Mouse (Mus musculus): ENCODE measurements around the gene Cacna1b. TPM values are rescaled to one million over a fixed set of nuclear protein-coding genes. Genes with fewer than 3 reads are reported as not detected.
A peak's percentile ranks its signal among the peaks of the same experiment; 100 is the strongest.

The Cacna1b gene
- polyA plus RNA-seq (2012; rRNA removed): 1.4 and 1.6 TPM in 2 replicates

DNA sequence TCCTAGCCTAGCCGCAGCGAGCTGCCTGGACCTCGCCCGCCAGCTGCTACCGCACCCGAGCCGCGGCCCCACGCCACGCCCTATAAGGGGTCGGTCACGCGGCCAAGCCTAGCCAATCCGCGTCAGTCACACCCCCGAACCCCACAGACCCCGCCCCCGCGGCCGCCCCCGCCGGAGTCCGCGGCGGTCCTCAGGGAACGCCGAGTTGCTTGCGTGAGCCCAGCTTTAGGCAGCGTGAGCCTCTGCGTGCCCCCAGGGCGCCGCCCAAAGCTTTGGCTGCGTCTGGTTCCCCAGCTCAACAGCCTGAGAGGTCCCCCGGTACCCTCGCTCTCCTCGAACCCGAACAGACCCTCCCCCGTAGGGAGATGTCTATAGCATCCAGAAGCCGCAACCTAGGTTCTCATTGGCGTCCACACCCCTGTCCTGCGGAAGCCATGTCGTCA lies at the start of gene Cacna1b:
TSS of gene Cacna1b (minus strand) at position 38 of the 443 bp plus-strand sequence.
- peak; percentile 28 for DNase-seq (ENCODE audit: low spot score)

DNA sequence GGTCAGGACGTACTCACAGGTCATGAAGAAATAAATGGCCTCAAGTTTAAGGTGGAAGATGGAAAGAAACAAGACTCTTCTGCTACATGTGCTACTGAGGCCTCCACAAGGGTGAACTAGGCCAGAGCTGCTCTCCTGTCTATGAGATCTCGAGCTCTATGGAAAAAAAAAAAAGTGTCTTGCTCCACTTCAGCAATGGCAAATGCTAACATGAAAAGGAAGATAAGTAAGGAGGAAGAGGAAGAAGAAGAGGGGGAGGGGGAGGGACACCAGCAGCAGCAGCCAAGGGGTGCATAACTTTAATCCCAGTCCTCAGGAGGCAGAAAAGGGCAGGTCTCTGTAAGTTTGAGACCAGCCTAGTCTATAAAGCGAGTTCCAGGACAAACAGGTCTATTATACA lies 46.8 kb upstream of the Cacna1b start:
- DNase-seq (ENCODE audit: low spot score): no peak

DNA sequence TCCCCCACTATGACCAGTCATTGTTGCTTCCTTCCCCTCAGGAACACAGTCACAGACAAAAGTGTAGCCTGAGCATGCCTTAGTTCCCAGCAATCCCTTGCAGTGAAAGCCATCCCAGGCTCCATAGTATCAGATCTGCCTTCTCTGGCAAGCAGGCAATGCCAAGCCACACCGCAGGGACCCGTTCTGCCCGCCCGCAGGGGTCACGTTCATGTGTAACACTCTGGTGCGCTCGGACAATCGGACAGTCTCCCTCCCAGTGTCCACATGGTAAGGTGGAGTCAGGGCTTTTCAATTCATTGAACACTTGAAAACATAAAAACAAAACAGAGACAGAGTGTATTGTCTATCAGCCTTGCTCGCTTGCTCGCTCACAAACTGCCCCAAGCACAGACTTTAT lies 44.7 kb upstream of the Cacna1b start:
- no peak for DNase-seq (ENCODE audit: low spot score)

DNA sequence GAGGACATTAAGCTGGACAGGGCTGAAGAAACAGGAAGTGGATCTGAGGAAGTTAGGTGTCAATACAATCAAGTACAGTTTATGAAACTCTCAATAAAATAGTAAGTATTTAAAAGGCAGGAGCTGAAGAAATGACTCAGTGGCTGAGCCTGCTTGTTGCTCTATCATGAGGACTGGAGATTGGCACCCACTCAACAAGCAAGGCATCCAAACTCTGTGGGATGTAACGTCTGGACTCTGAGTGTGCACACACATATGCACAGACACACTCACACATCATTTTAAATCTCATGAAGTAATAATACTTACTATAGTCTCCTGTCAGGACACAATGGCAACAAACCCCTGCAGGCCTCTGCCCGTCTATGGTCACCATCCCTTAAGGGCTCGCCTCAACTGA lies 44.1 kb upstream of the Cacna1b start:
- no peak for DNase-seq (ENCODE audit: low spot score)

DNA sequence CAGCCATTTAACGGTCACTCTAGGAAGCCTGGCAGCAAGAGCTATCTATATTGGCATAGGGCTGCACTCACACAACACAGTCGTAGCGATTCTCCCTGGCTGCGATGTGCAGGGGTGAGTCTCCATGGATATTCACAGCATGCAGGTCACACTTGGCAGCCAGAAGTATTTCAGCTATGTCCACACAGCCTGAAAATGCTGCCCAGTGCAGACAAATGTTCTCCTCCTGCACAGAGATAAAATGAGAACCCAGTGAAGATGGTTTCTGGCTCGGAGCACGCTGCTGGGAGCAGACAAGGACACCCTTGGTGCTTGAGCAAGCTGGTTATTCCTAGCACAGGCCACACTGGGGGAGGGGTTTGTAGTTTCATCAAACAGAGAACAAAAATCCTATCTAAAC lies 43.2 kb upstream of the Cacna1b start:
- no peak for DNase-seq (ENCODE audit: low spot score)

DNA sequence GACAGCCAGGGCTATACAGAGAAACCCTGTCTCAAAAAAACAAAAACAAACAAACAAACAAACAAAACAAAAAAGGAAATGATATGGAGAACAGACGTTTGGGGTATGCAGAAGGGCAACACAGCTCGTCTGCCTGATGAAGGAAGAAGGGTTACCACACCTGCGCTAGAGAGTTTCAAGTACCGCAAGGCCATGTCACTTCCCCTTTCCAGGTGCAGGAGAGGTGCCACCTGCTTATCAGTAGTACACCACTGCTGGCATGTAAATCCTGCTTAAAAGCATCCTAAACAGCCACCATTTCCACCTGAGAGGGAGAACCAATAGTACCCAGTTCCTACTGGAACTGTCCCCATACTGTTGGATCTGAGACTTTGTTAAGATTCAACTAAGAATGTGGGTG lies 42.7 kb upstream of the Cacna1b start:
- no peak for DNase-seq (ENCODE audit: low spot score)

DNA sequence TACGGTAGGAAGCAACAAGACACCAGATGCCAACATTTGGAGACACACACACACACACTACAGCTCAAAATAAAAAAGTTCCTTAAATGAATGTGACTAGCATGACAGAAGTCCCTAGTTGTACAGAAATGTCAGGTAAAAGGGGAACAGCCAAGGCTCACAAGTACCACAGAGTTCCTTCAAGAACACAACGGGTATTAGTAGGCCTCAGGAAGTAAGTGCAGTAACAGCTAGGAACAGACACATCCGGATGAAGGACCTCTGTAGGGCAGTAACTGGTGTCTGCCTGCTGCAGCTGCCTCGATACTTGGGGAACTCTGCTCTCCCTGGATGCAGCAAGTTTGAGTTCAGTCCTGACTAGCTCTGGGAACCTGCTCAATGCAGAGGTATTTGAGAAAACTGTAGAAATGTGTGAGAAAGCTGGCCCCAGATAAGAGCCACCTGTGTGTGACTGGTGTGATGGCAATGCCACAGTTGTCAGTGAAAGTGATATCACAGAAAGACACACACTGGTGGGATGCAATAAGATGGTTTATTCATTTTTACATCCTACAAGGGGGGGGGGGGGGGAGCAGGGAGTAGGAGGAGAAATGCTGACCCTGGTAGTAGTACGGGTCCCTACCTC lies 34.0 kb upstream of the Cacna1b start:
- no peak for DNase-seq (ENCODE audit: low spot score)

DNA sequence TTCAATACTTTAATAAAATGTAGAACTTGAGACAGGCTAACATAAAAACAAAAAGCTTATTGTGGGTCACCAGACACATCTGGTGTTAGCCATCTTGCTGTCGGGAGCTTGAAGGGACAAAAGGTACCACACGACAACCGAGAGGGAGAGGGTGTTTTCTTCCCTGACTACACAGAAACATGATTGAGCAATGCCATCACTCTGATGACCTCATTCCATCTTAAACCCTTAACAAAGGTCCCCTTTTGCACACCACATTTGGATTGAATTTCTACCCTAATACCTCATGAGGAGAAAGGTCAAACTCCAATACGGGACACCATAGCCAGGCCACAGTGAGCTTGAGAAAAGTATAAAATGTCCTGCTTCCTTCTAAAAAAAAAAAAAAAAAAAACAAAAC lies 24.3 kb upstream of the Cacna1b start:
- no peak for DNase-seq (ENCODE audit: low spot score)

DNA sequence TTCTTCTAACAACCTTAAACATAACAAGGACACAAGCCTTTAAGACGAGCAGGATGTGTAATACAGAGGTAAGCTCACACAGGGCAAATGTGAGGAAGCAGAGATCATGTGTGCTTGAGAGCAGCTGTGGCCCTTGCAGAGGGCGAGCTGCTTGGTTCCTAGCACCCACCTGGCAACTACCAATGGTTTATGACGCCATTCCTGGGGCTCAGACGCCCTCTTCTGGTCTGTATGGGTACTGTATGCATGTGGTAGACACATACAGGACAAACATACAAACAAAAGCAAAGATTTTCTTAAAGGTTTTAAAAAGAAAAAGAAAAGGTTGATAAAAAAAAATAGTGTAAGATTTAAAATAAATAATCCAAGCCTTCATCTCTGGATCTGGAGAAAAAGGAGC lies 18.3 kb upstream of the Cacna1b start:
- DNase-seq (ENCODE audit: low spot score): no peak

DNA sequence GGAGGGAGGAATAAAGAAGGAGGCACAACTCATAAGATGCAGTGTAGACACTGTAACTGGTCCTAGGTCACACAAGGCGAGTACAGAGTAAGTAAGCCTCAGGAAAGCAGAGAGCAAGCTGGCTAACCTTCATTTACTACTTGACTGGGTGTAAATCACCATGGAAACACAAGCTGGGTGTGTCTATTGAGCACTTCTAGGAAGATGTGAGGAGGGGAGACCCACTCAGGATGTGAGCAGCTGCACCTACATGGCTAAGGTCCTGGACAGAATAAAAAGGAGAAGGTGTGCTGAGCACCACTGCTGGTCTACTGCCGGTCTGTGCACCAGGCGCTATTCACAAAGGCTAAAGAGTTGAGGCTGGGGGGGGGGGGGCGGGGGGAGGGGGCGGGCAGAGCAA lies 13.9 kb upstream of the Cacna1b start:
- no peak for DNase-seq (ENCODE audit: low spot score)

DNA sequence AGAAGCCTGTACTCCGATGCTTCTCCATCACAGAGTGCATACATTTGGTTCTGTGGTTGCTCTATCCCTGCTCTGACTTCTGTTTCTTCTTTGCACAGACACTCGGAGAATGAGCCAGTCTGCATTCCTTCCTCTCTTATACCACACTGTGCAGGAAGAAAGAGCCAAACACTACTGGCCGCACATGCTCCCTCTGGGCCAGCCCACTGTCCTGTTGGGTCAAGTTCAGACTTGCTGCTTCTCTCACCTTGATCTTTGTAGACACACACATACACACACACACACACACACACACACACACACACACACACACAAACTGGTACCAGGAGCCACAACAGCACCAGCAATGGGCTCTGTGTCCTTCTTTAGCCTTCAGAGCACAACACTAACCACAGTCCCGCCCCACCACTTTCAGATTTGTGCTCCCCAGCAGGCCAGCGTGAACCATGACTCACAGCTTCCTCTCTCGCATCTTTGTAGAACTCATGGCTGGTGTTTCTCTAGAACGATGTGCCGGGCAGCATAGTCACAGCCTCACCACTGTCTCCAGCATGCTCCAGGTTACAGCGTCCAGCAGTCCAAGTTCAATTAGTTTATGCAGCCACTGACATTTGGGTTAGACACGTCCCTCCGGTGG lies 13.1 kb upstream of the Cacna1b start:
- no peak for DNase-seq (ENCODE audit: low spot score)

DNA sequence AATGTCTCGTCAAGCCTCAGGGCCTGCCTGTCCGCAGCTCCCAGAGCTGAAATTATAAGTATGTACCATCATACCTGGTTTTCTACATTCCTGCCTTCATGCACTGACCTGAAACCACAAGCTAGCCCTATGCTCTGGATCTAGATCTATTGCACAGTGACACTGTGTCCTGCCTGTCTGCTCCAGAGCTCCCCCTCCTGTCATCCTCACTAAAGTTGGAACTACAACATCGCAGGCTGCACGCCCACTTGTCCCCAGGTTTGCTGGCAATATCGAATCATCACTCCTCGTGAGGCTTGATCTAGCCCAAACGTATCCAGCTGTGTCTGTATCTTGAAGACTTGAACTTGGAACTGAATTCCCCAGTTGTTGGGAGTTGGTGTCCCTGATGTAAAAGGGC lies 11.9 kb upstream of the Cacna1b start:
- no peak for DNase-seq (ENCODE audit: low spot score)

DNA sequence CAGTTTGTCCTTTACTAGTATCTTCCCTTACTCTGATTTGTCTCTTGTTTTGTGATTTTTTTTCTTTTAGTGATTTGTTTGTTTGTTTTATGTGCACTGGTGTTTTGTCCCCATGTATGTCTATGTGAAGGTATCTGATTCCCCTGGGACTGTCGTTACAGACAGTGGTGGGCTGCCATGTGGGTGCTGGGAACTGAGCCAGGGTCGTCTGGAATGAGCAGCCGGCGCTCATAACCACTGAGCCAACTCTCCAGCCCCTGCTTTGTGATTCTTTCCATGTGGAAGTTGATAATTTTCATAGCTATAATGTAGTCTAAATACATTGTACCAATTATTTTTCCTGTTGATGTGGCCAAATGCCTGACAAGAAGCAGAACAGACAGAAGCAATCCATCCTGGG lies 7.9 kb upstream of the Cacna1b start:
- DNase-seq (ENCODE audit: low spot score): no peak

DNA sequence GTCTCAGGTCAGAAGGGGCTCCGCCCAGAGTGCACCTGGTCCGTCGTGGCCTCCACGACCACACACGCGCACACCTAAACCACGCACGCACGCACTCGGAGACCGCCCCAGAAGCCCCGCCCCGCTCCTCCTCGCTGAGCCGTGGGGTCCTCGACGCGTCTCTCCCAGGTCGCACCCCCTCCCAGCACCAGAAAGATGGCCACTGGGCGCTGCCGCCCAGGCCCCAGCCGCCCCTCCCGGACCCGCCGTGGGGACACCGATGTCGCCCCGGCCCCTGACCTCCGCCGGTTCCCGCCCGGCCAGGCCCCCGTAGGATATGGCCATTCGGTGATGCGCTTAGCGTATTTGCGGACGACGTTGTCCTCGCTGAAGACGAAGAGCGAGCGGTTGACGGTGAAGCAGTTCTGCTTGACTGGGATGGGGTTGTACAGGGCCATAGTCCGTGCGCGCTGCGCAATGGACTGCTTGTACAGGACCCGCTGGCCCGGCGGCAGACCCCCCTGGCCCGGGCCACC lies 449 bp downstream of the Cacna1b start:
- DNase-seq (ENCODE audit: low spot score): no peak

DNA sequence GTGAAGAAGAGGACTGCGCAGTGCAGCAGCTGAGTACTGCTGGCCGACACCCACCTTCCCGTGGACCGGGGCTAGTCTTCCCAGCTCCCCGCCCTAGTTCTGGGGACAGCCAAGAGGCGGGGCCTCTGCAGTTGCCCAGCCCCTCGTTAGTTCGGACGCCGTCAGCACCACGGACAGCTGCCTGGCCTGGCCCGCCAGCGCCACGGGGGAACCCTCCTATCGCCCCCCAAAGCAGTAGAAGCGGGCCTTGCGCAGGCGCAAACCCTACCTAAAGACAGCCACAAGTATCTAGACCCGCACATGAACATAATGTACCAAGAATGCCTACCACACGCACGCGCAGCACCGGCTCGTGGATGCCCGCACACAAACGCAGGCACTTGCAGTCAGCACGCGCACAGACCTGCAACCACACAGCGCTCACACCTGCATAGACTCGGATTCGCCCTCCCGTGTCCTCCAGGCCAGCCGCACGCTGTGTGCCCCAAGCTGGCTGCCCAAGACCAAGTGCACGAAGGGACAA lies 968 bp downstream of the Cacna1b start:
- DNase-seq (ENCODE audit: low spot score): no peak

DNA sequence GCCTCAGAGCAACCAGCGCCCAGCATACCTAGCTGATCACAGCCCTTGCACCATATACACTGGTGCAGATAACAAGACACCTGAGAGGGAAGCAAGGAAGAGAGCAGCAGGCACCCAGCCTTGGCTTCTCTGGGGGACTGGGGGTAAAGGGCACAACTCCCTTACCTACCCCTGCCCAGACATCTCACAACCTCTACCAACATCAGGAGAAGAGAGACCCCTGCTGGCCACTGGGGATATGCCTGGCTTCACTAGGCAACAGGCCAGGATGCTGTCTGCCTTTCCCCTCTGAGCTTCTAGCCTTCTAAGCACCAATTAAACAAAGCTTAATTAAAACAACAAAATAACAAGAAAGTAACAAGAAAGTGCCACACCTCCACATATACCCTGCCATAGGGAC lies 7.7 kb downstream of the Cacna1b start:
- no peak for DNase-seq (ENCODE audit: low spot score)

DNA sequence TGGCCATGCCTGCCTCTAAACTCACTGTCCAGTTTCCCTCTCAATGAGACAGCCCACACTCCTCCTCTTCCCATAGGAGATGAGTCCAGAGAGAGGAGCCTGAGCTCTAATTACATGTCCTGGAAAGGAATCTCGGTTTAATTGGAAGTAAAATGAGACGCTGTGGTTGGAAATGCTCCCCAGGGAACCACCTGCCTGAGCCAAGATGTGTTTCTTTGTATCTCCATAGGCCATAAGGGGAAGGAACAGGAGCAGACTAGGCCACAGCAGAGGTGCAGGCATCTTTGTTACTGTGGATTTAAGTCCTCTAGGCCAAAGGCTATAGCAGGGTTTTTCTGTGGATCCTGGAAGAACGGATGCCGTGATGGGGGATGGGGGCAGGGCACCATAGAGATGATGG lies 10.4 kb downstream of the Cacna1b start:
- DNase-seq (ENCODE audit: low spot score): no peak

DNA sequence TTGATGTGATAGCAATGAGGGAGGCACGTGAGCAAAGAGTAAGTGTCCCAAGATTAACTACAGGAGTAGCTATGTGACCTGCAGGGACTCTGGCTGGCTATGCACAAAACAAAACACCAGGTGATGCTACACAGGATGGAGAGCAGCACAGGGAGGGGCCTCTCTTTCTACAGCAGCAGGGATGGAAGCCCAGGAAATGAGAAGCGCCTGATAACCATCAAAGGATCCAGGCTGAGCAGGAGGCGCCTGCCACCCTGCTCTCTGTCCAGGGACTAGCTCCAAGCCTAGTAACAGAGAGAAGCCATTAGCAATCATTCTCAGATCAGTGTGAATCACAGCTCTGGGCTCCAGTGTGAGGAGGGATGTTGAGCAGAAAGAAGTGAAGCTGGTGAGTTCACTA lies 12.9 kb downstream of the Cacna1b start:
- DNase-seq (ENCODE audit: low spot score): no peak

DNA sequence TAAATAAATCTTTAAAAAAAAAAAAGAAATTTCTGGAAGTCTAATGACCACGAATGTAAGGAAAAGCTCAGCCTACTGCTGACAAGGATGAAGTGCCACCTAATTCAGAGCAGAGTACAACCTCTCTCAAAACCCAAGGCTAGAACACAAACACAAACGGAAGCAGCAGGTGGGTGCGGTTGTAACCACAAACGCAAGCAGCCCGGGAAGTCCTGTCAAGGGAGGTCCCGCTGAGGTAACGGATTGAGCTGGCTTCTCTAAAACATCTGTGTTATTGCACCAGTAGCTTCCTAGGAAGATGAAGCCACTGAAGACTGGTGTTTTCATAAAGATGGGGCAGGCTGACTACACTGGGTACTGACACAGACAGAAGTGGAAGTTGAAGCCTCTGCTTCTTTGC lies 15.1 kb downstream of the Cacna1b start:
- no peak for DNase-seq (ENCODE audit: low spot score)

DNA sequence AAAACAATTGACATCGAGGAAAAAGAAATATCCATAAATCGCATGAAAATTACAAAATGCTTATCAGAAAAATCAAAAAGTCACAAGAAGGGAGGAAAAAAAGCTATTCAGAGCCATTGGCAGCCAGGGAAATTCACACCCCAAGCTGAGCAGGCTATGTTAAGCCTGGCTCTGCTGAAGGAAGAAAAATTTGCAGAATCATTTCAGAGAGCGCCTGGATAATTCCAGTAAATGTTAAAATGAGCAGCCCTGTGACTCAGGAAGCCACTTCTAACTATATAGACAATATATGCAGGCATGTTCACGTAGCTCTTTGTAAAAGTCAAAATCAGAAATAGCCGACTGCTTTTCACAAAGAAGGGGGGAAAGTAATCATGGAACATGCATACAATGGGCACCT lies 23.3 kb downstream of the Cacna1b start:
- DNase-seq (ENCODE audit: low spot score): no peak

DNA sequence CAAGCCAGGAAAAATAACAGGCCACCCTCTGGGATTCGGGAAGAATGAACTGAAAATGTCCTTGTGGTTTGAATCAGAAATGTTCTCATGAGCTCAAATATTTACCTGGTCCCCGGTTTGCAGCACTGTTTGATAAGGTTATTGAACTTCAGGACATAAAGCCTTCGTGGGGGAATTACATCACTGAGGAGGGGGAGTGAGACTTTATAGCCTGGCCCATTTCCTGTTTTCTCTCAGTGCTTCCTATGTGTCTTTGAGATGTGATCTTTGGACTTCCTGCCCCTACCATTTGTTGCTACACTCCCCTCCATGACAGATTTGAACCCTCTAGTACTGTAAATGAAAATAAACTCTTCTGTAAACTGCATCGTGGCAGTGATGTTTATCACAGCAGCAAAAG lies 29.8 kb downstream of the Cacna1b start:
- no peak for DNase-seq (ENCODE audit: low spot score)

DNA sequence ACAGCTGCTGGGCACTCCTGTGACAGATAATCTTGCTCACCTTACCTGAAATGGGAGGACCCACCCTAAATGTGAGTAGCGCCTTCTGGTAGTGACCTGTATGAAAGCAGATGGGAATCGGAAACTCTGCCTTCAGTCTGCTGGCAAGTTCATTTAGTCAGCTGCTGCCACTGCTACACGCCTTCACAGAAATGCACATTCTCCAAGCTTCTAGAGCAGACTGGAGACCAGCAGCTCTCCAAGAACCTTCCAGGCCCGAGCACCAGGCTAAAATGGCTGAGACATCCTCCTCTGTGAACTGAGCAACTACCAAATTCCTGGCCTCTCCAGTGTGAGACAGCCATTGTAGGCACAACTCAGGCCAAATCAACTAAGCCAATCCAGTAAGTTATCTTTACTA lies 37.1 kb downstream of the Cacna1b start:
- no peak for DNase-seq (ENCODE audit: low spot score)

DNA sequence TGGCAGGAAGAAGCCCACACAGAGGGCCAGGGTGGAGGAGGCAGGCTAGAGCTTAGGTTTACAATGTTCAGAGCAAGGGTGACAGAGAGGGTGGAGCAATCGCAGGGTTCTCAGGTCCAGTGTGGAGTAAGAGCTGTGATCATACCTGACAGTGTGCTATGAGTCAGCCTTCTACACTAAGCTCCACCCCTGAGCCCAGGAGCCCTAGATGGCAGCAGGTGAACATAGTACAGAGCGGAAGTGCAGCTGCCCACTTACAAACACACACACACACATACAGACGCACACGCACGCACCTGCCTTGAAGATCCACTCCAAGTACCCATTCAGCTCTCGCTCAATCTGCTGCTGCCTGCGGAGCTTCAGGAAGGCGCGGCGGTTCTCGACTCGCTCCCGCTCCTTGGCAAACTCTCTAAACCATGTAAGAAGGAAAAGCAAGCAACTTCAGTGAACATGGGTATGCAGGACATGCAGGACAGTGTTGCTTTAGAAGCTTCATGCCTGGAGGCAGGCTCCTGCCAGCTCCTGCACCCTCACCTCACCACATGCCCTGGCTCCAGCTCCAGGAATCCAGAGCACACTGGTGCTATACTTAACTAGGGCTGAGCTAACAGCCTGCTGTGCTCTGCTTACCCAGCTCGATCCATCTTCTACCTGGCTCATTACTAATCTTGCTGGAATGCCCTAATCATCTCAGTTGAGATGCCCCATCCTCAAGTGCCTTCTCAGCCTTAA lies 43.1 kb downstream of the Cacna1b start:
- DNase-seq (ENCODE audit: low spot score): no peak

Measured in urinary bladder, adult 2 months (tissue).